Mouse (Mus musculus): ENCODE results near the gene Rabep1.

Rabep1 gene

DNA sequence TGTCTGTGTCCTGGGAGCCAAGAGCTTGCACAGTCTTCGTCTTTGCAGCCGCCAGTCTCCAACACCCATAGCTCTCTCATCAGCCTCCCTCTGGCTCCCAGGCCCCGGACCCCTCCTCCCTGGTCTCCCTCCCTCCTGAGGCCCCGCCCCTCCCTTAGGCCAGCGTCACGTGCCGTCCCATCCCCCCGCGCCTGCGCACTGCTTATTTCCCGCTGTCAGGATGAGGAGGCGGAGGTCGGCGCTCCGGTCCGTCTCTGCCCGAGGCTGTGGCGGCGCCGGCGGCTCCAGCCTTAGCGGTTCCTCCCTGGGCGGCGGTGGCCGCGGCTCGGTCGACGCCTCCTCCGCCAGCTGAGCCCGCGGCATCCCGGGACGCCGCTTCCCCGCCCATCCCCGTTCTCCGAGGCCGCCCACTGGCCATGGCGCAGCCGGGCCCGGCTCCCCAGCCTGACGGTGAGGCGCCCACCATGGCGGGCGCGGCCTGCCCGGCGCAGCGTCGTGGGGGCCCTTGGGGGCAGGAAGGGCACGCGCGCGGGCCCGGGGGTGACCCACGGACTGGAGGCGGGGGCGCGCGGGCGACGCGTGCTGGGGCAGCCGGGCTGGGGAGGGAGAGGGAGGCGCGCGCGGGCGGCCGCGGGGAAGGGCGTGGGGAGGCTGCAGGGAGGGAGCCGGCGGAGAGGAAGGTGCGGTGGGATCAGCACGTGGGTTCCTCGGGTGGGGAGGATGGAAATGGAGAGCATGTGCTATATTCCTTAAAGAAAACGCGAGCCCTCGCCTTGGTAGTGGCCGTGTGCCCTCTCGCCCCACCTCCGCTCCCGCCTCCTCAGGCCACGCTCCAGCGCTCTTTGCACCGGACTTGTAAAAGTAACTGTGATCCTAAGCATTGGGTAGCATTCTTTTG is at the start of gene Rabep1:
TSS of gene Rabep1 (plus strand) at position 220 of the 898 bp plus-strand sequence.
- peak; percentile 93 to 96 for DNase-seq

DNA sequence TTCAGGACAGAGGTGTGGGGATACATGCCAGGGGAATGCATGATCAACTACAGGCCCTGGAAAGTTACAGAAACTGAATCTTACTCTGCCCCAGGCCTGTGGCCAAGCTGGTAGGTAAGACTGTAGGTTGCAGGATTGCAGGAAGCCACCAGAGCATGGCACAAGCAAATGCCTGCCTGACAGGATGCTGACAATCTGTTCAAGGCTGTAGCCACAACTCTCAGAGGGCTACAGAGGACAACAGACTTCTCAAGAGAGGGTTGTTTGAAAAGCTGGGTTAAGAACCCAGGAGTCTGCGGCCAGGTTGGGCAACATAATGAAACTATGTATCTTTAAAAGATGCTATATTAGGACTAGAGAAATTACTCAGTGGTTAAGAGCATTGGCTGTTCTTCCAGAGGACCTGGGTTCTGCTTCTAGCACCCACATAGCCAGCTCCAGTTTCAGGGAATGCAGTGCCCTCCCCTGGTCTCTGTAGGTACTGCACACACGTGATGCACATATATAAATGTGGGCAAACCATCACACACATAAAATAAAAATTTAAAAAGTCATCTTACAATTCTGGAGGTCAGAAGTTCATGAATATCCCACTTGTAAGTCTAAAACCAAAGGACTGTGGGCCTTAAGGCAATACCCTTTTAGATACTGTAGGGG is 42.2 kb upstream of the Rabep1 start:
- DNase-seq: no peak

GRCm38 (mm10) chr11:70802865-70803261 is 41.7 kb upstream of the Rabep1 start:
- no peak for DNase-seq

GRCm38 (mm10) chr11:70803711-70804200 is 40.8 kb upstream of the Rabep1 start:
- DNase-seq: peak in 1 of 2 experiments; percentile 27

DNA sequence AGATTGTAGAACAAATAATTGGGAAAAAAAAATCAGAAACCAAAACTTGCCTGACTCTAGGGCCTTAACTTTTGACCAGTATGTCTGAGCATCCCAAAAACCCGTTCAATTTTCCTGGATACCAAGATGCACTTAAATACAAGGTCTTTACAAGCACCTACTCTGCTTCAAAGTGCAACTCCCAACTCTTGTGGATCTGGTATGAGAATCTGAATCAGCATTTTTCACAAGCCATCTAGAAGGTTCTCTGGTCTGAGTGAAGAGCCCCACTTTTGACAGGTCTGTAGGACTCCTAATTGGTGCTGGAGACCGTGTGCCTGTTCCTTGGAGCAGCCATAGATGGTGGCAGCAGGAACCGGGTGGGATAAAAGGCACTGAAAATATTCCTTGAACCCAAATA is 40.2 kb upstream of the Rabep1 start:
- no peak for DNase-seq

DNA sequence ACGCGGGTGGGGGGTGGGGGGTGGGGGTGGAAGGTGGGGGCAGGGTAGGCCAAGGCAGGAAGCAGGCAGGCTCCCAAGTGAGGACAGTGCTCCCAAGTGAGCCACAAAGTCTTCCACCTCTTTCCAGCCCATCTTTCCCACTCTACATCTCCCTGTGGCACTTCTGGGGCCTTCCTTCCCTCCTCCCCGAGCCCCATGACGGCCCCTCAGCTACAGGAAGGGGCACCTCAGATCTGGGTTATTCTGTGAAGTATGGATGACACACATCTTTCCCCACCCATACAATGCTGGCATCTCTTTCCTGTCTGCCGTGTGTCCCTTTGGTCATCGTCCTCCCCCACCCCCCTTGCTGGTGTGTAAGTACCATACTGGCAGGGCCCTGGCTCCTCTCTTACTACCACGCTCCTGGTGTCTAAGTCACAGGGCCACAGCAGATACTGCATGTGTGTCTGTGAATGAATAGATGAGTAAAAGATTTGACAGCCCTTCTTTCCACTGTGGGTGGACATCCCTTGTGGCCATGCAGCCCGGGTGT is 38.9 kb upstream of the Rabep1 start:
- no peak for DNase-seq

DNA sequence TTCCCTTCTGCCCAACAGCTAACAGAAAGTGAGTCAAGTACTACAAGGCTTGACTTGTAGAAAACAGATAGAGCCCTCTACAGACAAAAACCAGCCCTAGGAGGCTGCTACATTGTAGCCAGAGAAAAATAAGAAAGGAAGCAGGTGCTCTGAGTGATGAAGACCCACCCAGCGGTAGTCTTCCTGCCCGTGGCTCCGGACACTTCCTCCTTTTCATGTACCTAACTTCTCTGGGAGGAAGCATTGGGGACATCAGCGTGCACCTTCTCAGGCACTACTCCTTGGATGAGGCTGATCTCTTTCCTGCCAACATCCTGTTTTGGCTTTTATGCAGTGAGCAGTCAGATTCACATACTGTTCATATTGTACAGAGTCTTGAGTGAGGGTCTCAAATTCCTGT is 37.9 kb upstream of the Rabep1 start:
- no peak for DNase-seq

- no peak for DNase-seq
Measured at GRCm38 (mm10) chr11:70807630-70808029, 36.9 kb upstream of the Rabep1 start.

DNA sequence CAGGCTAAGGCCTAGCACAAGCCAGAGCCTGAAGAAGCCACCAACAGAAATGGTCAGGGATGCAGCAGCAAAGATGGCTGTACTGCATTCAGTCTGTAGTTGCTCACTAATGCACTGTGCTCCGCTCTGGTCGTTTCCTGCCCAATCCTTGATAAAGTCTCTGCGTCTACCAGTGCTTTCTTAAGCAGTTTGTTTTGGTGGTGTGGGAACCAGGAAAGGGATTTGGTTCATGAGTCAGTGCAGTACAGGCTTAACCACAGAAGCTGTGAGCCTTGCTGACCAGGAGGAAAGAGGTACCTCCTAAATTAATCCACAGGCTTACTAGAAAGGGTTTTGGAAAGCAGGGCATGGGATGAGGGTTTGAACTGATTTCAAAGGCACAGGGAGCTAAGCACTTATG is 36.5 kb upstream of the Rabep1 start:
- no peak for DNase-seq

DNA sequence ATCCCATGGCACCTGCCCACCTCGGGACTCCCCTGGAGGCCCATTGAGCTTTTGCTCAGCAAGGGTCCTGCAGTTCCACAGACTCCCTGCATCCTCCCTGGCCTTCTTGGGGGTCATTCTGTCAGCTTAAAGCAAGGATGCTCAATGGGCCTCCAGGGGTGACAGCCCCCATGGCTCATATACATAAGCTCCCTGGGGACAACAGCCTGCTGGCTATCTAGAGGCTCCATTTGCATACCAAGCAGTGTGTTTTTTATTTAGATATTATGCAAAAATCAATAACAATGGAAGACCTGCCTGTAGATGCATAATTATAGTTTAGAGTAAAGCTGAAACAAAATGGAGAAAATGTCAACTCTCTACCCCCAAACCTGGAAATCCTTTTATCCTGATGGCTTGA is 35.6 kb upstream of the Rabep1 start:
- DNase-seq: no peak

DNA sequence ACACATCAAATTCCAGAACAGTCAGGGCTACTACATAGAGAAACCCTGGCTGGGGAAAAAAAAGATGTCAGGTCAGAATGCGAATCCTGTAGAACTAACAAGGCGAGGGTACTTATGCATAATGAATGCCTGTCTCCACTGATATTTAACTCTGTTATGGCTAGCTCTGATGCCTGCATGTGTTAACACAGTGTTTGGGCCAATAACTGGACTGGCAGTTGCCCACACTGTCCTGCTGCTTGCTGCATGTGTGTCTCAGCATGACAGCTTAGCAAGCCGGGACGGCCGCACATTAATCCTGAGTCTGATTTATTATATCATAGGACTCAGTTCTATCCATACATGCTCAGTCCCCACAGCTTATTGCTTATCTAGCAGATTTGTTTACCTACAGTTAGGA is 33.5 kb upstream of the Rabep1 start:
- DNase-seq: no peak

DNA sequence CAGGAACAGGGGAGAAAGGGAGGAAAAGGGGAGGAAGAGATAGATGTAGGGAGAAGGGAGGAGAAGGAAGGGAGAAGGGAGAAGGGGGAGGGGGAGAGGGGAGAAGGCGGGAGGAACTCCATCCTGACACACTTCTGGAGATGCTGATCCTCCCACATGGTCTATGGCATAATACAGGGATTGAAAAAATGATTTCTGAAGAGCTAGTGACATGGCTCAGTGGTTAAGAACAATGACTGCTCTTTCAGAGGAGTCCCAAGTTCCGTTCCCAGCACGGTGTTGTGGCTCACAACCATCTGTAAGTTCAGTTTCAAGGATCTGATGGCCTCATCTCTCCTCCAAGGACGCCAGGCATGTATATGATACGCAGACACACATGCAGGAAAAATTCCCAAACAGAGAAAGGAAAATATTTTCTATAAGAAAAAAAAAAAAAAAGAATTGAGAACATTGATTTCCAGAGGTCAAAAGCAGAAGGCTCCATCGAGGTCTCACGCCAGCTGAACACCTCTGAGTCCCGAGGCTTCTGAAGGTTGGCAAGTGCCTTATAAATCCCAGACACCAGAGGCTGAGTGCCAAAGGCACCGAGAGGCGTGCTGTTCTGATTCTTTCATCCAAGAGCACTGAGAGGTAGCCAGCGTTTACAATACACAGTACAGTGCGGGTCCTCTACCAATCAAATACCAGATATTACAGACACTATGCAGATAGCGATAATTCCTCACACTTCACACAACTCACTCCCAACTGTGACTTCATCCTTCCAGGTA is 32.9 kb upstream of the Rabep1 start:
- DNase-seq: no peak

GRCm38 (mm10) chr11:70812365-70812764 is 32.2 kb upstream of the Rabep1 start, which contains the start of gene Scimp:
Scimp (minus strand) TSS chr11:70812586.
- peak in 1 of 2 experiments; percentile 21 for DNase-seq

DNA sequence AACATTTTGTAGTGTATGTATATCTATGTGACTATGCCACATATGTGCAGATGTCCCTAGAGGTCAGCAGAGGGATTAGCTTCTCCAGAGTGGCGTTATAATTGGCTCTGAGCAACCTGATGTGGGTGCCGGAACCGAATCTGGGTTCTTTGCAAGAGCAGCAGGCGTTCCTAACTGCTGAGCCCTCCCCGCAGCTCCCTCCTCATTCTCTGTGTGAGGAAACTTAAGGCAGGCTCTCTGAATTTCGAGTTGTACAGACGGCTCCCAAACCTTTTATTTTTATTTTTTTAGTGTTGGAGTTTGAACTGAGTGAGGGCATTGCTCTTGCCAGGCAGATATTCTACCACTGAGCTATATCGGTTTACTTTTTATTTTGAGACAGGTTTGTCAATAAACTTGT is 29.5 kb upstream of the Rabep1 start:
- DNase-seq: no peak

GRCm38 (mm10) chr11:70815498-70816078 is 29.0 kb upstream of the Rabep1 start:
- DNase-seq: peak in 1 of 2 experiments; percentile 50

DNA sequence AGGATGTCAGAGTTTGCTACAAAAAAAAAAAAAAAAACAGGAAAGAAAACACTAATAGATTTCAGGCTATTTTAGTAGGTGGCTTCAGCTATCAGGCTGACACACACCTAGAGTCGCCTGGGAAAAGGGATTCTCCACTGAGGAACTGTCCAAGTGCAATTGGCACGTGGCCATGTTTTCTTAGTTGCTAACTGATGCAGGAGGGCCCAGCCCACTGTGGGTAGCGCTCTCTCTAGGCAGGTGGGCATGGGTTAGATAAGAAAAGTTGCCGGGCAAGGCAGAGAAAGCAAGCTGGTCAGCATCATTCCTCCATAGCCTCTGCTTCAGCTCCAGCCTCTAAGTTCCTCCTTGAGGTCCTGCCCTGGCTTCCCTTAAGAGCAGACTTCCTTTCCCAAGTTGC is 27.8 kb upstream of the Rabep1 start:
- no peak for DNase-seq

DNA sequence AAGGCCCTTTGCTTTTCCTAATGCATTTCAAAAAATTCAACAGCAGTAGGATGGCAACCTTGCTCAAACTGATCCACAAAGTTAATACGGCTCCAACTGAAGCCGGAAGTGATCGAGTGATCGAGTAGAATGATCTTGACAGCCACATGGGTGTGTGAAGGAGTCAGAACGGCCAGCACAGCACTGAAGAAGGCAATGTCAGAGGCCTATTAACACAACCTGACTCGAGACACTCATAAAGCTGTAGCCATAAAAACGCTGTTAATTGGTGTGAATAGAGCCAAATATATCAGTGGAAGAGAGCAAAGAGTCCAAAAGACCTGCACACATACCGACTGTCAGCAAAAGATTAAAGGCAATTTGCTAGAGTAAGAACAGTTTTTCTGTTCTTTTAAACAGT is 24.5 kb upstream of the Rabep1 start:
- DNase-seq: no peak

GRCm38 (mm10) chr11:70821728-70822591 is 22.6 kb upstream of the Rabep1 start:
- DNase-seq: peak; percentile 36 to 56

- DNase-seq: no peak
Measured at GRCm38 (mm10) chr11:70826207-70826606, 18.4 kb upstream of the Rabep1 start.

DNA sequence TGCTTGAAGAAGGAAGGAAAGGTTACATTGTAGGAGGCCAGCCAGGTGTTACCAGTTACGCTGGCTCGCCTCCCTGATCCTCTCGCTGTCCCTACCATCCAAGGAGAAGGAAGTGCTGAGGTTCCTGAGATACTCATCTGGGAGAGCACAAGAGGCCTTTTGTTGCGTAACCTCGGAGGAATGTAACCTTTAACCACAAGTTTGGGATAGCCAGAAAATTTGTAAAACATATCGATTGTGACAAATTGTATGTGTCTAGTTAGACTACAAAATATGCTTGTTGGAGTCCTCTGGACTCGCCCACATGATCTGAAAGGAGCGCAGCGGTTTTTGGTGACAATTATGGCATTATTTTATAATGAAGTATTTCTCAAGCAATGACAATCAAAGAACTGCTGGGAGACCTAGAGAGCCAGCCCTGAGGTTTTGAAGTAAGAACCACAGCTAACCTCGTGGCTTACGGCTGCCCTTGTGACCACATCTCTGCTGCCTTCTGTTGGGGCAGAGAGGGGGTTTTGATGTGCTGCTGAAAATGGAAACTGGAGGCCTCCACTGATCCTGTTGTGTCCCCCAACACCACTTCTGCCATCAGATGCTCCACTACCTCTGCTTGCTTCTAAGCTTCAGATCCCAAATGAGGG is 15.5 kb upstream of the Rabep1 start:
- peak in 1 of 2 experiments; percentile 28 for DNase-seq

GRCm38 (mm10) chr11:70831201-70831600 is 13.4 kb upstream of the Rabep1 start:
- no peak for DNase-seq
